Mouse (Mus musculus) E14TG2a.4 (cell line): Measurements from ENCODE around the gene Gm11172.

Experiments
- CTCF ChIP-seq: conservative IDR thresholded peaks from 2 replicates; pipeline ENCODE4 v1.5.1; 2014; ENCODE audit warnings: low read length
- NANOG ChIP-seq: IDR thresholded peaks from 2 replicates; pipeline ENCODE4 v1.6.1; 2014; ENCODE audit warnings: borderline replicate concordance, low read length, mixed read lengths
- POU5F1 ChIP-seq: IDR thresholded peaks from 2 replicates; pipeline ENCODE4 v1.6.1; 2014; ENCODE audit warnings: low read length, borderline replicate concordance

- TF ChIP-seq CTCF (no peak), POU5F1 (no peak), NANOG (no peak)
These were observed 15.2 kb downstream of the Gm11172 start for GRCm38 (mm10) chr16:10827766-10828460.
